Mouse (Mus musculus) lung, postnatal 0 days (tissue): ENCODE data around the gene Brpf1.

ENCODE experiments used
- CTCF ChIP-seq: IDR thresholded peaks from 2 replicates; pipeline ENCODE4 v1.5.1; 2016; ENCODE audit warnings: antibody characterized with exemption, mild to moderate bottlenecking
- EP300 ChIP-seq: IDR thresholded peaks from 2 replicates; pipeline ENCODE4 v1.6.1; 2016; ENCODE audit warnings: antibody characterized with exemption, mild to moderate bottlenecking, control low read depth

GRCm38 (mm10) chr6:113361476-113361875, 54.5 kb downstream of the Brpf1 start:
- TF ChIP-seq CTCF: peak; percentile 22; the same call in 1 of the 2 replicates
- TF ChIP-seq EP300: no peak
